Mouse (Mus musculus): ENCODE data around the gene Foxk2. TPM values are rescaled to one million over a fixed set of nuclear protein-coding genes. Genes with fewer than 3 reads are reported as not detected.

Gene Foxk2
- polyA plus RNA-seq, 1 experiment from 2014 or later, result 3.4 TPM

DNA sequence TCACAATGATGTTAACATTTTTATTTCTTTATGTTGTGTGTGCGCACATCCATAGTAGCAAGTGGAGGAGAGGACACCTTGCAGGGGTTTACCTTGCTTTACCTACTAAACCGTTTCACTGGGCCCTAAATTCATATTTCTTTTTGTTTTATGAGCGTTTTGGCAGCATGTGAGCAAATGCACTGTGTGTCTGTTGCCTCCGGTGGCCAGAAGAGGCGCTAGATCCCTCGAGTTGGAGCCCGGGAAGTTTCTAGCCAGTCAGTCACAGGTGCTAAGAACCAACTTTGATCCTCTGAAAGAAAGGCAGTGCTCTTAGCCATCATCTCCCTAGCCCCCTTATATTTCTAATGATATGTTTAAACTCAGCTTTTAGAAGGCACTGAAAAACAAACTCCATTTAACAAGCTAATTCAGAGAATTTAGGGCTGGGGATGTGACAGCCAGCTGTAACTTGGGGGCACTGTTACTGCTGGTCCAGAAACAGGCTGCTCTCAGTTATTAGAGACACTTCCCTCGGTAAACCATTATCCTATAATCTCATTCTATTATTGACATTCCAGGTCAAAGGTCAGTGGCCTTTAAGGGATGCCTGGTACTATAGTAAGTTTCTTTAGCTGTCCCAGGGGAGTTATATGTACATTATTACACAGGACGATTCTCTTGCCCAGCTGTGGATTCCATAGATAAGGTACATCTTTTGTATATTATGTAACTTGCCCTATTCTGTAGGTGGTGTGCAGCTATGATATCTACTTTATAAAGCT is 24.1 kb upstream of the Foxk2 start:
- H3K4me3 ChIP-seq (ENCODE audit: low read depth, low read length), result no peak overlapping the region
- H3K9me3 ChIP-seq (ENCODE audit: control insufficient read depth, low read length), result no peaks in the 10 kb centered on the region
- DNase-seq (ENCODE audit: low spot score) (peak; percentile 55), ATAC-seq (ENCODE audit: low FRiP score, low TSS enrichment) (no peak)
- H3K4me2 ChIP-seq (replicated peaks; ENCODE audit: low read depth), result peak overlapping the region; percentile 54; the same call in 1 of the 2 replicates
- 28% methylated on average over 9 of the region's 9 CpGs for WGBS
- H3K9ac ChIP-seq (ENCODE audit: low read length), result no peak overlapping the region
- TF ChIP-seq CTCF (IDR thresholded peaks at IDR 0.05; ENCODE audit: low read depth), result peak; percentile 65
- no peak for TF ChIP-seq EP300 (optimal IDR thresholded peaks at IDR 0.05)
- no peaks in the 10 kb centered on the region for H3K27me3 ChIP-seq (ENCODE audit: control insufficient read depth, insufficient read depth, low read length)
- H3K4me1 ChIP-seq (replicated peaks; ENCODE audit: control insufficient read depth, insufficient read depth), result no peaks in the 10 kb centered on the region
- H3K27ac ChIP-seq (replicated peaks), result peak overlapping the region; percentile 99
- no peaks in the 10 kb centered on the region; the same call in none of the 2 replicates for H3K36me3 ChIP-seq (ENCODE audit: control insufficient read depth, insufficient read depth, low read length)

DNA sequence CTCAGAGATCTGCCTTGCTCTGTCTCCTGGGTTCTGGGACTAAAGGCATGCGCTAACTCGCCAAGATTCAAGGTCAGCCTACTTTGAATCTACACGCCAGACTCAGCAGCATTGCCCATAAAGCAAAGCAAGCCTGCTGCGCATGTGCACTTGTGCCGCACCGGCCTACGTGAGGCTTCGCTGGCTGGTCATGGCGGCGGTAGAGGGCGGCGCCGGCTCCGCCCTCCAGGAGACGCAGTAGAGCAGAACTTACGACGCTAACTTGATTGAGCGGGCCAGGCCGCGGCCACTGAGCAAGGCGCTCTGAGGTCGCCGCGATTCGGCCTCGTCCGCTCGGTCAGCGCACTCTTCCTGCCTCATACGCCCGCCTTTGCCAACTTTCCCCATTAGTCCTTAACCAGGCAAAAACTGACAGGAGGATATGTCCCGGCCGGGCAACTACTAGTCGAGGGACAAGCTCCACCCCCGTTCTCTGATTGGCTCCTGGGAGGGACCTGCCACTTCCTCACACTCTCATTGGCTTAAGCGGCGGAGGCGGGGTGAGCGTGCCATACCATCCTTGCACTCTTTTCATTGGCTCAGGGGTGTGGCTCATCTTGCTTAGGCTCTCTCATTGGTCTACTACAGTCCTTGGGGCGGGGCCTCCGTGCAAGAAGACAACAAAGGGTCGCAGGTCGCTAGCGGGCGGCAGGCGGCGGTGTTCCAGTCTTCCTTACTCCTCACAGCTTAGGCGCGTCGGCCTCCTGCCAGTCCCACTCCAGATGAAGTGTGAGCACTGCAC is 23.0 kb upstream of the Foxk2 start, which contains the start of gene Narf:
Gene Narf (plus strand): TSS at position 690 of the 781 bp plus-strand sequence.
- under 1% methylated on average over 50 of the region's 50 CpGs for WGBS
- peak within 1 kb of the TSS; percentile 99 for H3K27ac ChIP-seq (replicated peaks)
- H3K9ac ChIP-seq (ENCODE audit: low read length), result peak within 1 kb of the TSS; percentile 83
- H3K9me3 ChIP-seq (ENCODE audit: control insufficient read depth, low read length), result no peaks in the 10 kb centered on the region
- H3K27me3 ChIP-seq (ENCODE audit: control insufficient read depth, insufficient read depth, low read length), result no peaks in the 10 kb centered on the region
- peak; percentile 41 for TF ChIP-seq EP300 (optimal IDR thresholded peaks at IDR 0.05)
- peak; percentile 82 for TF ChIP-seq CTCF (IDR thresholded peaks at IDR 0.05; ENCODE audit: low read depth)
- H3K4me3 ChIP-seq (ENCODE audit: low read depth, low read length), result peak within 1 kb of the TSS; percentile 75
- H3K4me1 ChIP-seq (replicated peaks; ENCODE audit: control insufficient read depth, insufficient read depth), result no peaks in the 10 kb centered on the region
- peak; percentile 99 for ATAC-seq (ENCODE audit: low FRiP score, low TSS enrichment)
- H3K4me2 ChIP-seq (replicated peaks; ENCODE audit: low read depth), result peak within 1 kb of the TSS; percentile 80
- DNase-seq (ENCODE audit: low spot score), result peak; percentile 99
- peaks cover 3% of the 10 kb centered on the region for H3K36me3 ChIP-seq (ENCODE audit: control insufficient read depth, insufficient read depth, low read length)

DNA sequence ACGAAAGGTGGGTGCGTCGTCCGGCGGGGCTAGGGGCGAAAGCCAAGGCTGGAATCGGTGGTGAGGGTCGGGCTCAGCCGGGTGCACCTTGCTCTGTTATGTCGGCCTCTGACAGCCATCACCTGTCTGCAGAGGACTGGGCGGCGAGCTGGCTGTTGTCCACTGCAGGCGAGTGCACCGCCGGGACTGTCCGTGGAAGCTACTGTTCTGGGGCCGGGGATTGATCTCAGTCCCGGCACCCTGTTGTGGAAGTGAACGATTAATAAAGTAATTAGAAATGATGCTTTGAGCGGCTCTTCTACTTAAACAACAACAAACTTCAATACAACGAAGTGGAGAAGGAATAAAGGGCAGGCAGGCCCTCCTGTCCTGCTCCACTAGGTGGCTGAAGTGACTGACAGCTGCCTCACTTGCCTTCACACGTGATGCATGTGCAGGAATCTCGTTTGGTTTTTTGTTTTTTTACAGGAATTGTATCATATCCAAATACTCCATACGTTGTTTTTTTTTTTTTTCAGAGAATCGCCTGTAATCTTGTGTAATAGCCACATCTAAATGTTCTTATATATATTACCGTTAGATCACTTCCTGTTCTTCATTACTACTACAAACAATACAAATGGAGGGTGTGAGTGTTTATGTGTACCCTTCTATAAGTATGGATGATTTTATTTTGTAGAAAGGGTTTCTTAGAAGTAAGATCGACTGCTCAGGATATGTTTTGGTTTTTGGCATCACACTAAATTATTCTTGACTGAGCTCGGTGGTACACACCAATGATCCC is 22.3 kb upstream of the Foxk2 start:
- H3K4me3 ChIP-seq (ENCODE audit: low read depth, low read length), result peak overlapping the region; percentile 75
- peak overlapping the region; percentile 89 for H3K27ac ChIP-seq (replicated peaks)
- TF ChIP-seq CTCF (IDR thresholded peaks at IDR 0.05; ENCODE audit: low read depth), result peak; percentile 62
- no peak for TF ChIP-seq EP300 (optimal IDR thresholded peaks at IDR 0.05)
- H3K27me3 ChIP-seq (ENCODE audit: control insufficient read depth, insufficient read depth, low read length), result no peaks in the 10 kb centered on the region
- no peaks in the 10 kb centered on the region for H3K4me1 ChIP-seq (replicated peaks; ENCODE audit: control insufficient read depth, insufficient read depth)
- DNase-seq (ENCODE audit: low spot score) (no peak), ATAC-seq (ENCODE audit: low FRiP score, low TSS enrichment) (no peak)
- H3K9me3 ChIP-seq (ENCODE audit: control insufficient read depth, low read length), result no peaks in the 10 kb centered on the region
- H3K36me3 ChIP-seq (ENCODE audit: control insufficient read depth, insufficient read depth, low read length), result peaks cover 8% of the 10 kb centered on the region
- 2% methylated on average over 28 of the region's 28 CpGs for WGBS
- peak overlapping the region; percentile 83 for H3K9ac ChIP-seq (ENCODE audit: low read length)
- H3K4me2 ChIP-seq (replicated peaks; ENCODE audit: low read depth), result peak overlapping the region; percentile 80

DNA sequence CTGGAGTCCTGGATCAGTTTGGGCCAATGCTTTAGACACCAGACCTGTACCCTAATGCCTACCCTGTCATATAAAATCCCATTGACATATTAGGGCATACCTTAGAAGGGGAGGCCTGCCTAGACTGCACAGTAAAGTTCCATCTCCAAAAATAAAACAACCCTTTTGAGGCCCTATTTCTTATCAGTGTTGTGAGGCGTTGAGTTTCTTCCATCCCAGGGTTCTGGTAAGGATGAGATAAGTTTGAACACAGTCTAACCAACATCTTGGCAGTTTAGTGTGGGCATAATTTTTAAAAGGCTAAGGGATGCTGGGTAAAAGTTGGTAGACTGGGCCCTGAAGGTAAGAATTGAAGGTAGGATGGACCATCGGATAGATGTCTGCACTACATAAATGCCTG is 20.1 kb upstream of the Foxk2 start:
- Histone ChIP-seq H3K9ac (ENCODE audit: low read length) (no peak overlapping the region), H3K9me3 (ENCODE audit: control insufficient read depth, low read length) (no peaks in the 10 kb centered on the region), H3K27me3 (ENCODE audit: control insufficient read depth, insufficient read depth, low read length) (no peaks in the 10 kb centered on the region), H3K36me3 (ENCODE audit: control insufficient read depth, insufficient read depth, low read length) (peaks cover 12% of the 10 kb centered on the region), H3K4me1 (replicated peaks; ENCODE audit: control insufficient read depth, insufficient read depth) (no peaks in the 10 kb centered on the region), H3K4me2 (replicated peaks; ENCODE audit: low read depth) (no peak overlapping the region), H3K27ac (replicated peaks) (no peak overlapping the region), H3K4me3 (ENCODE audit: low read depth, low read length) (no peak overlapping the region)
- TF ChIP-seq CTCF (IDR thresholded peaks at IDR 0.05; ENCODE audit: low read depth) (no peak), EP300 (optimal IDR thresholded peaks at IDR 0.05) (no peak)
- 86% methylated on average over 2 of the region's 2 CpGs for WGBS
- DNase-seq (ENCODE audit: low spot score) (no peak), ATAC-seq (ENCODE audit: low FRiP score, low TSS enrichment) (no peak)

DNA sequence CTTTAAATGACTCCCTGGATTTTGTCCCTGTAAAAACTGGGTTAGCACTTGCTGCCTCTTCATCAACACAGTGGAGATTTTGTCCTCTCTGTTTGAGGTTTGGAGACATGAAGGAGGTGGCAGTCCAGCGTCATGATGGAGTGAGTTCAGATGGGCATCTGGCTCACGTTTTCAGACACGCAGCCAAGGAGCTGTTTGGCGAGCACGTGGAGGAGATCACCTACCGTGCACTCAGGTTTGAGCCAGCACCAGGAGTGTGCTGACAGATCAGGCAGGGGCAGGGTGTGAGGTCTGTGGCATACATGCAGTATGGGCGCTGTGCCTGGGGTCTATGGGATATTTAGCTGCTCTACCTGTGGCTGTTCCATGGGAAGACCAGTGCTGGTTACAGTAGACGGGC is 9.6 kb upstream of the Foxk2 start:
- Histone ChIP-seq H3K9me3 (ENCODE audit: control insufficient read depth, low read length) (no peaks in the 10 kb centered on the region), H3K4me2 (replicated peaks; ENCODE audit: low read depth) (no peak overlapping the region), H3K9ac (ENCODE audit: low read length) (no peak overlapping the region), H3K4me1 (replicated peaks; ENCODE audit: control insufficient read depth, insufficient read depth) (no peaks in the 10 kb centered on the region), H3K27ac (replicated peaks) (no peak overlapping the region), H3K36me3 (ENCODE audit: control insufficient read depth, insufficient read depth, low read length) (peaks cover 46% of the 10 kb centered on the region), H3K4me3 (ENCODE audit: low read depth, low read length) (no peak overlapping the region), H3K27me3 (ENCODE audit: control insufficient read depth, insufficient read depth, low read length) (no peaks in the 10 kb centered on the region)
- ATAC-seq (ENCODE audit: low FRiP score, low TSS enrichment) (no peak), DNase-seq (ENCODE audit: low spot score) (no peak)
- 87% methylated on average over 8 of the region's 8 CpGs for WGBS
- TF ChIP-seq CTCF (IDR thresholded peaks at IDR 0.05; ENCODE audit: low read depth), result no peak
- no peak for TF ChIP-seq EP300 (optimal IDR thresholded peaks at IDR 0.05)

Data from stomach, postnatal 0 days (tissue).